Mouse (Mus musculus) thymus, adult 2 months (tissue): Measurements from ENCODE around the gene E030018B13Rik.

ENCODE experiments used
- CTCF ChIP-seq: fragments of 200-500 bp; IDR thresholded peaks from 2 replicates; pipeline ENCODE4 v1.5.1; 2012; ENCODE audit warnings: mild to moderate bottlenecking, control low read depth, low read length, moderate library complexity, borderline replicate concordance; ENCODE audit not compliant: control insufficient read depth, poor library complexity, insufficient read depth; ENCODE audit errors: extremely low read depth
- POLR2A ChIP-seq: fragments of 200-500 bp; IDR thresholded peaks from 2 replicates; pipeline ENCODE4 v1.6.1; 2012; ENCODE audit warnings: mild to moderate bottlenecking, low read length, control low read depth, moderate library complexity; ENCODE audit not compliant: control insufficient read depth, poor library complexity, insufficient read depth; ENCODE audit errors: extremely low read depth

DNA sequence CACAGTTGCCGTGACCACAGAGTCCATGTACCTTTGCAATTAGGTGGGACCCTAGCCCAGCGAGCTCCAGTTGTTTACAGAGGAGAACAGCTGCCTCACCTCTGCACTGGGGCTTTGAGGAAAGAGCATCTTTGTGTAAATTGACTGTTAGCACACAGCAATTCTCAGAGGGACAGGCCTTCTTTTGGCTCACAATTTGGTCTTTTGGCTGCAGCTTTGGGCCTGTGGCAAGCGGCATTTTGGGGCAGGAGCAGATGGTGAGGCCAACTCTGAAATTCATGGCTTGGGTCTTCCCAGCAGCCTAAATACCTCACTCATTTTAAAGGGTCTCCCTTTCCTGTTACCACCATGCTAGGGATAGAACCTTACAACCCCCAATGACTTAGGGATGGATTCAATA is 32.5 kb downstream of the E030018B13Rik start:
- no peak for TF ChIP-seq POLR2A
- TF ChIP-seq CTCF: no peak
